Mouse (Mus musculus) neutrophil, adult 83 days (primary cell): ENCODE data around the gene Kpna1. TPM values are rescaled to one million over a fixed set of nuclear protein-coding genes. Genes with fewer than 3 reads are reported as not detected.

Experiments used
- total RNA-seq, 2 experiments: library from RNA; stranded (reverse); gene quantifications; one replicate each; pipeline ENCODE4 v1.2.4; 2023

The Kpna1 gene
- 10 to 100 TPM; 34.2 to 34.9 TPM for total RNA-seq

DNA sequence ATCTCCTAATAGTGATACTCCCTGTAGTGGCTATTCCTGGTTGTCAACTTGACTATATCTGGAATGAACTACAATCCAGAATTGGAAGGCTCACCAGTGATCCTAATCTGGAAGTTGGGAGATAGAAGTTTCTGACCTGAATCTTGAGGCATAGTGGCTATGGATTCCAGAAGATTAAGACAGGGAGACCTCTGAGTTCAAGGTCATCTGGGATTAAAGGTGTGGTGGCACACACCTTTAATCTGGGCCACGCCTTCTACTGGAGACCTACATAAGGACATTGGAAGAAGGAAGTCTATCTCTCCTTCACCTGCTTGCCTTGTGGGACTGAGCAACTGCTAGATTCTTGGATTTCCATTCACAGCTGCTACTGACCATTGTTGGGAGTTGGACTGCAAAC is at the start of gene Kpna1:
TSS of gene Kpna1 (plus strand) at position 301 of the 400 bp plus-strand sequence.

DNA sequence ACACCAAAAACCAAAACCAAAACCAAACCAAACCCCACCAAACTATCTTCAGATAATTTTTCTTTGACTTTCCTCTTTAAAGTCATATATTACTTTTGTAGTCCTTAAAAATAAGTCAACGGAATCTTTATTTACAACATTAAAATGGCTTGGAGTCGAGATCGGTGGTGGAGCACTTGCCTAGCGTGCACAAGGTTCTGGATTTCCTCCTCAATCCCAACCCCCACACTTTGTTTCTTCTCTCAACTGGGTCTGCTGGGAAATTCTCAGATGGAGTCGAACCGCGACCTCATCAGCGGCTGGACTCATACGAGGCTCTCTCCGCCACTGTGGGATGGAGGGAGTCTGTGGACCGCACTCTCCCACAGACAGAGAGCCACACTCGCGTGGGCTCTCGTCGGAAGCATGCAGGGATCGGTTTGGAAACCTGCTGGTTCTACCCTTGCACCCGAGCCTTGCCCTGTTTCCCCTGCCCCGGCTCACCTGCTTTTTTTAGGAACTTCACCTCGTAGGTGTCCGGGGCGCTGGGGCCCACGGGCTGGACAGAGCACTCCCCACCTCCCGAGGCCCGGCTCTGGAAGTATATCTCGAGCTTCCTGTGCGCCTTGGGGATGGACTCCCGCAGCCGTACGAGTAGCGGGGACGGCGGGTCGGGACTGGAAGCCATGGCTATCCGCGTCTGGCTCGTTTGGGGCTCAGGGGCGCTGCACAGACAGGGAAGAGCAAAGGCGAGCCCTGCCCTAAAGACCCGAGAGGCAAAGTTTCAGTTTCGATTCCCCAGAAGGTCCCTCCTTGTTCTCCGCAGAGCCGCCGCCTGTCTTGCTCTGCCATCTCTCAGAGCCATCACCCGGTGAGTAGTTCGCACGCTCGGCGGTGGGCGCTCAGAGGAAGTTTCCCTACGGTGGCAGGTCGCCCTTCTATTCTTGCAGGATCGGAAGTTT is 40.1 kb upstream of the Kpna1 start, which contains the start of the genes Parp9 and Dtx3l:
TSS of gene Parp9 (plus strand) at position 260 of the 941 bp plus-strand sequence.
TSS of gene Dtx3l (minus strand) at position 941 of the 941 bp plus-strand sequence.

DNA sequence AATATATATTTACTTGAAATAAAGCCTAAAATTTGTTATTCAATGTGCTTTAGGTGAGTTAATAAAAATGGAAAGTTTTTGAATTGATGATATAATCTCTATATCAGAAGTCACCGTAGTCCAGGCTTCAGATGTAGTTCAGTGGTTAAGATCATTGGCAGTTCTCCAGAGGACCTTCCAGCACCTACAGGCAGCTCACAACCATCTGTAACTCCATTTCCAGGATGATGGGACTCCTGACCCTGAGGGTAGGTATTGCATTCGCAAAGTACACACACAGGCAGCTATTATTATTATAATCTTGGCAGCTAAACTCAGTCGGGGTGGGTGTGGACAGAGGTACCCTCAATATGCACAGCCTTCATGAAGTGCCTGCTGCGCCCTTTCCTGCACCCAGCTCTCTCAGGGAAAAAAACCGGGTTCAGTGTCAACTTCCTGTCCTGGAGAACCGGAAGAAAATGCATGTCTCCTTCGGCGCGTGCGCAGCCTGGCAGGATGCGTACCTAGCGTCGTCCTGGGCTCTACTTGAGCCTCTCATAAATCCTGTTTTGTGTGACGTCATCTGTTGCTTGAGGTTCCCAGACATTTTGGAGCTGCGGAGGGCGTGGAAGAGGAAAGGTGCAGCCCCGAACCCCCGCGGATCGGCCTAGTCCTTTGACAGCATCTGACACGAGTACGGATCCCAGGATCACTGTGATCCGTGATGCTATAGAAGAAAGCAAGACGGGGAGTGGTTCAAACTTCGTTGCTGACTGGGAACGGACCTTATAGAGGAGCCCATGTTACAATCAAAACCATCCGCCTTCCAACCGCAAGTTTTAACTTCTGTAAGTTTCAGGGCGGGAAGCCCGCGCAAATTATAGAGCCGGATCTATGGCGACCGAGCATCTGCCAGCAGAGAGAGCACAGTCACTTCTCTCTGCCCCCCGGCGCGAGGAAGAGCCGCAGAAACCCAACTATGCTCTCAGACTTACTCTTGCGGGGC is 62.4 kb downstream of the Kpna1 start, which contains the start of gene Wdr5b:
TSS of gene Wdr5b (plus strand) at position 551 of the 985 bp plus-strand sequence.

DNA sequence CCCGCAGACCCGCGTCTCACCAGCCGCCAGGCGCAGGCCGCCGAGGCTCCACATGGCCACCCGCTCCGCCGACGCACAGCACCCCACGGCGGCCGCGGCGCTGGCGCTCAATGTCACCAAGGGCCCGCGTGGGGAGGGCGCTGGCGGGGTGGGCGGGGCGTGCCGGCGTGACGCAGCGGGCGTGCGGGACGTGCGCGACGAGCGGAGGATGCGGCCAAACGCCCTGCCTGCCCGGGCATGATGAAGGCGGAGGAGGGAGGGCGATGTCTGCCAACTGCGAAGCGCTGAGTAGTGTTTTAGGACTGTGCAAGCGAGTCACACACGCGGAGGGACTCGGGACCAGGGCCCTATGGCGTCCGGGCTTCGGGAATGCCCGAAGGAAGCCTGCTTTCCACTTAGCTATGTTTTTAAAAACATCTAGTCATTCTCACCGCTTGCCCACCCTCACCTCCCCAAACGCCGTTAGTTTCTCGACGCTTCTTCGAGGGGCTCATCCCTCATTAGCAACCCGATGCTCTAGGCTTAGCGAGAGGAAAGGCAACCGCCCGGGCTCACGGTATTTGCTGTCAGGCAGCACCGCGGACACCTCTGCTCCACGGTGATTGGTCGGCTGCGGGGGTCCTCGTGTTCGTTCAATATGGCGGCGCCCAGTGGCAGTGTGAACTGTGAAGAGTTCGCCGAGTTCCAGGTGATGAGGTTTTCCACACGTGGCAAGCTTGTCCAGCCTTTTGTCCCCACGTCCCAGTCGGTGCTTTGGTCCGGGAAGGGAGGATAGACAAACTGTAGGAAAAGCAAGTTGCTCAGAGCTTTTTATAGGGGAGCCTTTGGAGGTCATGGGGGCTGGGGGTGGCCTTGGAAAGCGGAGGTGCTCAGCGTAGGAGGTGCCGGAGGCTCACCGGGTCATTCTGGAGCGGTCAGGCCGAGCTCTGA is 93.2 kb downstream of the Kpna1 start, which contains the start of the genes Fam162a and Ccdc58:
TSS of gene Fam162a (minus strand) at position 145 of the 930 bp plus-strand sequence.
TSS of gene Ccdc58 (plus strand) at position 236 of the 930 bp plus-strand sequence.

Other genes with a start within 250 kb of the Kpna1 start
- 10 to 100 TPM; 18.9 to 20.4 TPM for gene Dirc2, start 209.4 kb upstream of the Kpna1 start, total RNA-seq
- 10 to 100 TPM in 1 of 2 experiments, 1 to 10 TPM in 1; 9.7 to 13.5 TPM for gene Hspbap1, start 208.4 kb upstream of the Kpna1 start, total RNA-seq
- 10 to 100 TPM; 20.7 to 28.0 TPM for gene Parp14, start 107.2 kb upstream of the Kpna1 start, total RNA-seq
- 10 to 100 TPM; 21.9 to 23.9 TPM for gene Parp9, start 40.3 kb upstream of the Kpna1 start, total RNA-seq
- 10 to 100 TPM; 19.4 to 21.5 TPM for gene Dtx3l, start 39.6 kb upstream of the Kpna1 start, total RNA-seq
- gene Wdr5b, start 62.4 kb downstream of the Kpna1 start, total RNA-seq, result 1 to 10 TPM; 5.2 to 5.6 TPM
- gene Fam162a, start 92.8 kb downstream of the Kpna1 start, total RNA-seq, result 10 to 100 TPM; 19.6 to 23.4 TPM
- 10 to 100 TPM; 11.9 to 12.3 TPM for gene Ccdc58, start 92.9 kb downstream of the Kpna1 start, total RNA-seq
- gene Csta1, start 152.5 kb downstream of the Kpna1 start, total RNA-seq, result not detected
- gene Stfa2l1, start 178.1 kb downstream of the Kpna1 start, total RNA-seq, result 10 to 100 TPM; 40.7 to 52.0 TPM
- gene Gm5483, start 205.5 kb downstream of the Kpna1 start, total RNA-seq, result 10 to 100 TPM; 18.7 to 20.8 TPM
- 1 to 10 TPM in 1 of 2 experiments, not detected in 1; 2.2 TPM for gene Gm5416, start 231.7 kb downstream of the Kpna1 start, total RNA-seq
- not detected for gene 2010005H15Rik, start 242.7 kb downstream of the Kpna1 start, total RNA-seq